Mouse (Mus musculus): Measurements from ENCODE around the gene Phf13.
A peak's percentile ranks its signal among the peaks of the same experiment; 100 is the strongest.

Phf13 gene

GRCm38 (mm10) chr4:151996173-151996950, at the start of gene Phf13:
Phf13 (minus strand) TSS chr4:151996258.
- DNase-seq (ENCODE audit: low read depth, low spot score): peak; percentile 99

GRCm38 (mm10) chr4:152044609-152045008, 48.6 kb upstream of the Phf13 start:
- no peak for DNase-seq (ENCODE audit: low read depth, low spot score)

GRCm38 (mm10) chr4:152043171-152043570, 47.1 kb upstream of the Phf13 start:
- no peak for DNase-seq (ENCODE audit: low read depth, low spot score)

GRCm38 (mm10) chr4:152041924-152042641, 46.0 kb upstream of the Phf13 start:
- peak; percentile 92 for DNase-seq (ENCODE audit: low read depth, low spot score)

GRCm38 (mm10) chr4:152039831-152040310, 43.8 kb upstream of the Phf13 start:
- DNase-seq (ENCODE audit: low read depth, low spot score): no peak

- DNase-seq (ENCODE audit: low read depth, low spot score): peak; percentile 95
Measured at GRCm38 (mm10) chr4:152038985-152039830, 43.1 kb upstream of the Phf13 start, which contains the start of gene Nol9. Nol9 (plus strand) TSS chr4:152039321.

GRCm38 (mm10) chr4:152038225-152038984, 42.3 kb upstream of the Phf13 start, which contains the start of gene Tas1r1:
Tas1r1 (minus strand) TSS chr4:152038568.
- peak; percentile 16 for DNase-seq (ENCODE audit: low read depth, low spot score)

GRCm38 (mm10) chr4:152036464-152036863, 40.4 kb upstream of the Phf13 start:
- DNase-seq (ENCODE audit: low read depth, low spot score): peak; percentile 39

- no peak for DNase-seq (ENCODE audit: low read depth, low spot score)
Measured at GRCm38 (mm10) chr4:152032922-152033321, 36.9 kb upstream of the Phf13 start.

- DNase-seq (ENCODE audit: low read depth, low spot score): no peak
Measured at GRCm38 (mm10) chr4:152029997-152030396, 33.9 kb upstream of the Phf13 start.

GRCm38 (mm10) chr4:152029087-152029486, 33.0 kb upstream of the Phf13 start:
- DNase-seq (ENCODE audit: low read depth, low spot score): peak; percentile 56

- no peak for DNase-seq (ENCODE audit: low read depth, low spot score)
Measured at GRCm38 (mm10) chr4:152028456-152028855, 32.4 kb upstream of the Phf13 start.

- DNase-seq (ENCODE audit: low read depth, low spot score): peak; percentile 96
Measured at GRCm38 (mm10) chr4:152027524-152027923, 31.5 kb upstream of the Phf13 start, which contains the start of gene Zbtb48. Zbtb48 (minus strand) TSS chr4:152027671.

- no peak for DNase-seq (ENCODE audit: low read depth, low spot score)
Measured at GRCm38 (mm10) chr4:152026751-152027508, 30.9 kb upstream of the Phf13 start.

- DNase-seq (ENCODE audit: low read depth, low spot score): no peak
Measured at GRCm38 (mm10) chr4:152024525-152024924, 28.5 kb upstream of the Phf13 start.

- DNase-seq (ENCODE audit: low read depth, low spot score): no peak
Measured at GRCm38 (mm10) chr4:152022506-152022905, 26.4 kb upstream of the Phf13 start.

- no peak for DNase-seq (ENCODE audit: low read depth, low spot score)
Measured at GRCm38 (mm10) chr4:152021568-152022097, 25.6 kb upstream of the Phf13 start.

- DNase-seq (ENCODE audit: low read depth, low spot score): no peak
Measured at GRCm38 (mm10) chr4:152020024-152020423, 24.0 kb upstream of the Phf13 start.

- no peak for DNase-seq (ENCODE audit: low read depth, low spot score)
Measured at GRCm38 (mm10) chr4:152019073-152019472, 23.0 kb upstream of the Phf13 start.
